Mouse (Mus musculus) intestine, postnatal 0 days (tissue): ENCODE results near the gene Apopt1. TPM values are rescaled to one million over a fixed set of nuclear protein-coding genes. Genes with fewer than 3 reads are reported as not detected.
A peak's percentile ranks its signal among the peaks of the same experiment; 100 is the strongest.

Experiments used
- ATAC-seq: fragments of 200-750 bp; cut with Nextera tagmentation; 2 replicates; pipeline ENCODE4 v1.8.0; 2017; ENCODE audit warnings: mild to moderate bottlenecking, moderate TSS enrichment, moderate library complexity
- H3K27ac ChIP-seq: fragments of 300-500 bp; sonication (generic); 2 replicates; pipeline ENCODE4 v1.5.1; 2014; ENCODE audit warnings: mild to moderate bottlenecking, low read depth, low read length, moderate library complexity
- H3K27me3 ChIP-seq: fragments of 300-500 bp; sonication (generic); replicated peaks from 2 replicates; pipeline ENCODE4 v1.6.1; 2014; ENCODE audit warnings: low read length, mixed read lengths; ENCODE audit not compliant: control insufficient read depth, insufficient read depth
- H3K36me3 ChIP-seq: fragments of 300-500 bp; sonication (generic); 2 replicates; pipeline ENCODE4 v1.6.1; 2014; ENCODE audit warnings: mild to moderate bottlenecking, moderate library complexity; ENCODE audit not compliant: control insufficient read depth, insufficient read depth
- H3K4me1 ChIP-seq: fragments of 300-500 bp; sonication (generic); replicated peaks from 2 replicates; pipeline ENCODE4 v1.6.1; 2014; ENCODE audit warnings: antibody characterized with exemption, low read length, mixed read lengths; ENCODE audit not compliant: control insufficient read depth, insufficient read depth
- H3K4me2 ChIP-seq: fragments of 300-500 bp; sonication (generic); replicated peaks from 2 replicates; pipeline ENCODE4 v1.6.1; 2014; ENCODE audit warnings: low read depth, mild to moderate bottlenecking, moderate library complexity
- H3K4me3 ChIP-seq: fragments of 300-500 bp; sonication (generic); 2 replicates; pipeline ENCODE4 v1.5.1; 2014; ENCODE audit warnings: low read depth, low read length
- H3K9ac ChIP-seq: fragments of 300-500 bp; sonication (generic); 2 replicates; pipeline ENCODE4 v1.6.1; 2014; ENCODE audit warnings: mild to moderate bottlenecking, low read depth, low read length
- H3K9me3 ChIP-seq: fragments of 300-500 bp; sonication (generic); 2 replicates; pipeline ENCODE4 v1.6.1; 2016; ENCODE audit warnings: mixed run types; ENCODE audit not compliant: control insufficient read depth
- CTCF ChIP-seq: sonication (generic); IDR thresholded peaks from 2 replicates; pipeline ENCODE4 v1.5.1; 2016; ENCODE audit warnings: low read depth, mild to moderate bottlenecking, control low read depth, antibody characterized with exemption, moderate library complexity
- WGBS: fragments of 180-500 bp; shearing (Covaris S2); extraction: QIAGEN DNeasy Blood & Tissue Kit; methylation state at CpG from one replicate; pipeline ENCODE4 v1.1.7; 2014; 5-methylcytosine and 5-hydroxymethylcytosine counted together
- polyA plus RNA-seq: library from polyadenylated mRNA; unstranded; fragments of >200 nt; fragmentation: Nextera tagmentation; extraction: Ambion mirVana; gene quantifications from 2 replicates; pipeline ENCODE4 v1.2.1, GENCODE M21; 2015

Gene Apopt1
- 42.6 and 44.8 TPM in 2 replicates for polyA plus RNA-seq

GRCm38 (mm10) chr12:111713004-111713651 is at the start of gene Apopt1, which contains the start of gene Bag5:
TSS of gene Apopt1 (plus strand) at chr12:111713261.
TSS of gene Bag5 (minus strand) at chr12:111713257.
- under 1% methylated on average over 78 of the region's 86 CpGs for WGBS
- Histone ChIP-seq H3K27me3 (no peaks in the 10 kb centered on the region), H3K27ac (peak within 1 kb of the TSS; percentile 69), H3K4me1 (peaks cover 6% of the 10 kb centered on the region; the same call in 1 of the 2 replicates), H3K9ac (peak within 1 kb of the TSS; percentile 97), H3K4me3 (peak within 1 kb of the TSS; percentile 95), H3K9me3 (no peaks in the 10 kb centered on the region), H3K4me2 (peak within 1 kb of the TSS; percentile 80), H3K36me3 (peaks cover 30% of the 10 kb centered on the region)
- ATAC-seq = peak; percentile 94
- peak; percentile 61 for TF ChIP-seq CTCF

GRCm38 (mm10) chr12:111664144-111664634 is 48.9 kb upstream of the Apopt1 start:
- Histone ChIP-seq H3K4me2 (no peak overlapping the region), H3K27me3 (no peaks in the 10 kb centered on the region), H3K36me3 (peaks cover 15% of the 10 kb centered on the region), H3K4me1 (no peaks in the 10 kb centered on the region), H3K9me3 (no peaks in the 10 kb centered on the region), H3K9ac (no peak overlapping the region), H3K4me3 (no peak overlapping the region), H3K27ac (no peak overlapping the region)
- 31% methylated on average over 6 of the region's 6 CpGs for WGBS
- peak; percentile 8; the same call in 1 of the 2 replicates for TF ChIP-seq CTCF
- no peak for ATAC-seq

- no peak overlapping the region for H3K27ac ChIP-seq
- 79% methylated on average over 13 of the region's 13 CpGs for WGBS
- no peak overlapping the region for H3K4me2 ChIP-seq
- no peaks in the 10 kb centered on the region for H3K27me3 ChIP-seq
- H3K9me3 ChIP-seq = no peaks in the 10 kb centered on the region
- TF ChIP-seq CTCF = no peak
- H3K4me3 ChIP-seq = no peak overlapping the region
- H3K36me3 ChIP-seq = peaks cover 11% of the 10 kb centered on the region; the same call in 1 of the 2 replicates
- ATAC-seq = no peak
- no peak overlapping the region for H3K9ac ChIP-seq
- no peaks in the 10 kb centered on the region; the same call in 1 of the 2 replicates for H3K4me1 ChIP-seq
Observed at GRCm38 (mm10) chr12:111665041-111665880, 47.8 kb upstream of the Apopt1 start.

- ATAC-seq = no peak
- Histone ChIP-seq H3K27me3 (no peaks in the 10 kb centered on the region), H3K27ac (no peak overlapping the region), H3K4me3 (no peak overlapping the region), H3K9me3 (no peaks in the 10 kb centered on the region), H3K4me2 (no peak overlapping the region), H3K4me1 (no peaks in the 10 kb centered on the region; the same call in 1 of the 2 replicates), H3K36me3 (0 out of 2 replicates have a peak, but pooled peaks cover 15% of the 10 kb centered on the region), H3K9ac (no peak overlapping the region)
- 74% methylated on average over 13 of the region's 13 CpGs for WGBS
- TF ChIP-seq CTCF = no peak
Observed at GRCm38 (mm10) chr12:111666380-111666779, 46.7 kb upstream of the Apopt1 start.

GRCm38 (mm10) chr12:111667421-111667820 is 45.6 kb upstream of the Apopt1 start:
- 91% methylated on average over 5 of the region's 5 CpGs for WGBS
- ATAC-seq = no peak
- H3K9me3 ChIP-seq = no peaks in the 10 kb centered on the region
- H3K4me1 ChIP-seq = peaks cover 2% of the 10 kb centered on the region
- TF ChIP-seq CTCF = no peak
- 0 out of 2 replicates have a peak, but pooled peaks cover 10% of the 10 kb centered on the region for H3K36me3 ChIP-seq
- no peak overlapping the region for H3K4me3 ChIP-seq
- no peak overlapping the region for H3K9ac ChIP-seq
- no peaks in the 10 kb centered on the region for H3K27me3 ChIP-seq
- no peak overlapping the region for H3K4me2 ChIP-seq
- H3K27ac ChIP-seq = no peak overlapping the region

GRCm38 (mm10) chr12:111668457-111668912 is 44.6 kb upstream of the Apopt1 start:
- Histone ChIP-seq H3K27ac (peak overlapping the region; percentile 63), H3K27me3 (no peaks in the 10 kb centered on the region), H3K36me3 (0 out of 2 replicates have a peak, but pooled peaks cover 9% of the 10 kb centered on the region), H3K9ac (no peak overlapping the region), H3K4me1 (peaks cover 4% of the 10 kb centered on the region), H3K9me3 (no peaks in the 10 kb centered on the region), H3K4me2 (peak overlapping the region; percentile 84), H3K4me3 (no peak overlapping the region)
- 15% methylated on average over 8 of the region's 8 CpGs for WGBS
- peak; percentile 61 for ATAC-seq
- peak; percentile 99 for TF ChIP-seq CTCF
